Mouse (Mus musculus): Measurements from ENCODE around the gene Dppa4.

The Dppa4 gene

GRCm38 (mm10) chr16:48323602-48324345 lies 40.2 kb downstream of the Dppa4 start:
- no peak for DNase-seq (ENCODE audit: low spot score in 2 of 2)

- DNase-seq (ENCODE audit: low spot score in 2 of 2), result no peak
These were observed 43.4 kb downstream of the Dppa4 start for GRCm38 (mm10) chr16:48326903-48327302.

- no peak for DNase-seq (ENCODE audit: low spot score in 2 of 2)
These were observed 44.9 kb downstream of the Dppa4 start for GRCm38 (mm10) chr16:48328420-48328819.

- no peak for DNase-seq (ENCODE audit: low spot score in 2 of 2)
These were observed 48.3 kb downstream of the Dppa4 start for GRCm38 (mm10) chr16:48331822-48332221.

GRCm38 (mm10) chr16:48335326-48335725 lies 51.8 kb downstream of the Dppa4 start:
- DNase-seq (ENCODE audit: low spot score in 2 of 2), result no peak
